Mouse (Mus musculus) small intestine, adult 2 months (tissue): ENCODE measurements at regions not wholly inside any gene's neighbourhood (a gene's known extent, or its start where the extent isn't known, plus 50 kb on each side); places are given as distances from the start of the nearest gene placed in this dataset.

Experiments used
- CTCF ChIP-seq: fragments of 200-500 bp; IDR thresholded peaks from 2 replicates; pipeline ENCODE4 v1.5.1; 2012; ENCODE audit warnings: low read depth, mild to moderate bottlenecking, control low read depth, inconsistent platforms, low read length, moderate library complexity, mixed read lengths; ENCODE audit not compliant: insufficient replicate concordance, insufficient read length; ENCODE audit errors: extremely low read depth
- POLR2A ChIP-seq: fragments of 200-500 bp; IDR thresholded peaks from 2 replicates; pipeline ENCODE4 v1.6.1; 2012; ENCODE audit warnings: low read depth, mild to moderate bottlenecking, control low read depth, inconsistent platforms, low read length, moderate library complexity

DNA sequence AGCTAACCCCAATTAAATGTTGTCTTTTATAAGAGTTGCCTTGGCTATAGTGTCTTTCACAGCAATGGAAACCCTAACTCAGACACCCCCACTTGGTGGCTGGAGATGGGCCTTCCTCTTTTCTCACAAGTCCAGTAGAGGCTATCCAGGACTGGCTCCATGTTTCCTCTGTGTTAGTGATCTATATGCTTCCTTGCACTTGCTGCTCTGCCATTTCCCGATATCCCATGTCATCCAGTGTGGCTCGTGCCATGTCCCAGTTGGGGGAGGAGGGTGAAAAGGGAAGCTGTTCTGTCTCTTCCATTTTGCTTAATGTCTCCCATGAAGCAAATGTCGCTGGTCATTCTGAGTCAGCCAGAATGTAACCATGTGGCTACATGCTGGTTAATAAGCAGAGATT, 194.2 kb upstream of the Peli2 start:
- no peak for TF ChIP-seq CTCF
- no peak for TF ChIP-seq POLR2A
